Mouse (Mus musculus) left cerebral cortex, postnatal 25 days (tissue): ENCODE data around the gene Pde8b. TPM values are rescaled to one million over a fixed set of nuclear protein-coding genes. Genes with fewer than 3 reads are reported as not detected.

Source experiments
- DNase-seq, 2 experiments: peaks; one replicate each; pipeline ENCODE4 v3.0.0; 2022; ENCODE audit warnings: low spot score in 2 of 2, mixed read lengths in 1 of 2
- intact Hi-C: fragments of 180-260 bp; cut with DNase I; formaldehyde crosslinking; loops from one replicate; pipeline ENCODE4 v1.15.1; 2025
- total RNA-seq, 2 experiments: library from RNA; stranded (reverse); gene quantifications; 2 replicates each; pipeline ENCODE4 v1.2.3; 2021

Gene Pde8b
- total RNA-seq, 2 experiments from 2014 or later: 115 to 148 TPM

DNA sequence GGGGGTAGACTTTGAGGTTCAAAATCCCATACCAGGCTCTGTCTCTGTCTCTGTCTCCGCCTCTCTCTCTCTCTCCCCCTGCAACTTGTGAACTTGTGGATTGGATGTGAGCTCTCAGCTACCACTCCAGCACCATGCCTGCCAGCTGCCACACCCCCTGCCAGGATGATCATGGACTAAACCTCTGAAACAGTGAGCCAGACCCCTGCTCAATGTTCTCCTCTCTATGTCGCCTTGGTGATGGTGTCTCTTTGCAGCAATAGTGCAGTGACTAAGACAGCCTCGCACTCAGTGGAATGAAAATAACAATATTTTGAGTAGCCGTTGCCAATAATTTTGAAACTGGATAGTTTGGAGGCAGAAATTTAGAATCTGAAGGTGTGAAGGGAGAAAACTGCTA, 77.8 kb downstream of the Pde8b start:
- intact Hi-C loops: loop anchor here (5.0 kb wide), 1 partner anchor 150 kb away; the partner anchor contains the start of gene Zbed3
- DNase-seq: no peak

DNA sequence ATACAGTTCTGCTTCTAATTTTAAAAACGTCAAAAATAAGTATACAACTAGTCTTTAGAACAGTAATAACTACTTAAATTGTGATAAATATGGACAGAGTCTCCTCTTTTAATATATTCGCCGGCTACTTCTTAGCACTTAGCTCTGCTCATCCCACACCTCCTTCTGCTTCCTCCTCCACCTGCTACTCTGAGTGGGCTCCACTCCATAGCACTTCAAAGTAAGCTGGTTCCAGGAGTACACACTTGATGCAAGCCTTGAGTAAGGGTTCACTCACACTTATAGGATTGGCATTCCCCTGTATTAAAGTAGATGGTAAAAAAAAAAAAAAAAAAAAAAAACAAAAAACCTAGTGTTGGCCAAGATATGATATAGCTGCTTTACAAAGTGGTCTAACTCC, 89.9 kb downstream of the Pde8b start:
- intact Hi-C loops: no loop called here
- DNase-seq: peak in 1 of 2 experiments; percentile 81

DNA sequence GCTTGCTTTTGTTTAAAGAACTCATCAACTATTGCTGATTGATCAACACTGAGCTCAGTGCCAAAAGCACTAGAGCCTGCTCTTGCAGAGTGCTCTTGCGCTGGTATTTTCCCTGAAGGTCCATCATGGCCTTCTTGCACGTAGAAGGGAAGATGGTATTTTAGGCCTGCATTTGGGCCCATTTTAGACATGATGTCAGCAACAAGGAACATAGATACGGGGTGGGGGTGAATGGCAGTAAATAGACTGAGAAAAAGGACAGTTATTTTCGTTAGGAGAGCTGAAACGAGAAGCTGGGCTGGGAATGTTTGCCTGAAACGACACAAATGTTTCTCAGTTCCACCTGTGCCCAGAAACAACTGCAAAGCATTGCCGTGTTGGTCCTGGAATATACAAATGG, 91.2 kb downstream of the Pde8b start:
- DNase-seq: peak in 1 of 2 experiments; percentile 85
- intact Hi-C loops: loop anchor here (2.0 kb wide), 1 partner anchor 78 kb away; no protein-coding TSS in a partner anchor

DNA sequence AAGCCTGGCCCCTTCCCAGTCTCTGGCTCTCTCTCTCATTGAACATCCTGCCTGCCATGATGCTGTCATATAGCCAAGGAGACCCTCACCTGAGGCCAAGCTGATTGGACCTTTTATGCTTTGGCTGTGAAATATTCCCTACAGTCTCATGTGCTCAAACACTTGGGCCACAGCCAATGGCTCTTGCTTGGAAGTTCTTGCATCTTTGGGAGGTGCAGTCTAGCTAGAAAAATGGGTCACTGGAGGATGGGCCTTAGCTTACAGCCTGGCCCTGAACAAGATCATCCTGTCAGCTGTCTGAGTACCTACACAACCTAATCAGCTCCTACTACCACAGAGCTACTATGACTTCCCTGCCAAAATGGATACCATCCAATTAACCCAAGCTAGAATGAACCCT, 105.4 kb downstream of the Pde8b start:
- intact Hi-C loops: no loop called here
- DNase-seq: peak in 1 of 2 experiments; percentile 32

DNA sequence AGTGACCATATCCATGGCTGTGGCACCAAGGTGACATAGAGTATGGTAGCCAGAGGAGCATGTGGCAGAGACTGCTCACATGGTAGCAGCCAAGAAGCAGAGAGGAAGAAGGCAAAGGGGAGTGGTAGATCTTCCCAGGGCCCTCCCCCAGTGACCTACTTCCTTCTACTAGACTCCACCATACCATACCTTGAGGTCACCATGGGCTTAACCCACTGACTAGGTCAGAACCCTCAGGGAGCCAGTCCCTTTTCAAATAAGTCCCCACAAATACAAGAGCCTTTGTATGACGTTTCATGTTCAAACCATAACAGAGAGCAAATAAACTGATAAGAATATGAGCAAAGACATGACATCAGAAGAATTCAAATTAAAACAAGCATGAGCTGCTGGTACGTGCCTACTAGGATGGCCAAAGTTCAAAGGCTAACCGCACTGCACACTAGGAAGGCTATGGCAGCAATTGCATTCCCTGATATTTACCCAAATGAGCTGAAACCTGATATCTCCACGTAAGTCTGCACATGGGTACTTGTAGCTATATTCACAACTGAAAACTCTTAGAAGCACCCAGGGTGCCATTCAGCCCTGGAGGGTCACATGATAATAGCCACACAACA, 109.6 kb downstream of the Pde8b start:
- DNase-seq: no peak
- intact Hi-C loops: no loop called here

DNA sequence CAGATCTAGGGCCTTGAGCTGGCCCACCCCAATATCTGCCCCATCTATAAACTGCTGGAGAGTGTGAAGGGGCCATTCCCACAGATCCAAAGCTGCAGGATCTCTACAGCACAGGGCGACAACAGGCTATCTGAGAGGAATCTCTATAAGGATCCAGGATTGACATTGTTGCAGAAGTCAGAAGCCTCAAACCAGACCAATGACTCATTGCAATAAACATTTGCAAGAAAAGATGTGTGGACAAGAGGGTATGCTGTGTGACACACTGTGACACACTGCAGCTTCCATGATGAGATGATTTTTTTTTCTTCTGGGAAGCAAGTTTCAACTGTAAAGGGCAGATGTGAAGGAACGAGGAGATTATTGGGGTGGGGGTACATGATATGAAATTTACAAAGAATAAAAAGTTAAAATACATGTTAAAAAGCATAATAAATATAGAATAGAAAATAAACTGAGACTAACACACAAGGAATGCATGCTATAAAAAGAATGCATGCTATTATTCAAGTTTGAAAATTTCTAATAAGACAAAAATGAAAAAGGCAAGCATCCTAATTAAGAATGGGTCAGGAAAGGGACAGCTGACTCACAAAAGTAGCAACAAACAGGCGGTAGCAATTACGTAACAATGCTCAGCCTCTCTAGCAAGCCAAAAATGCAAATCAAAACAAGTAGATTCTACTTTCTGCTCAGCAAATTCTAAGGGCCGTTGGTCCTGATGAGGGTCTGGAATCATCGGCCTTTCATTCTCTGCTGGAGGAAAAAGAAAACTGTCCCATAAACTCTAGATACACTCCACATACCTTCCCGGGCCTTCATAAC, 114.6 kb downstream of the Pde8b start:
- peak in 1 of 2 experiments; percentile 50 for DNase-seq
- intact Hi-C loops: no loop called here

DNA sequence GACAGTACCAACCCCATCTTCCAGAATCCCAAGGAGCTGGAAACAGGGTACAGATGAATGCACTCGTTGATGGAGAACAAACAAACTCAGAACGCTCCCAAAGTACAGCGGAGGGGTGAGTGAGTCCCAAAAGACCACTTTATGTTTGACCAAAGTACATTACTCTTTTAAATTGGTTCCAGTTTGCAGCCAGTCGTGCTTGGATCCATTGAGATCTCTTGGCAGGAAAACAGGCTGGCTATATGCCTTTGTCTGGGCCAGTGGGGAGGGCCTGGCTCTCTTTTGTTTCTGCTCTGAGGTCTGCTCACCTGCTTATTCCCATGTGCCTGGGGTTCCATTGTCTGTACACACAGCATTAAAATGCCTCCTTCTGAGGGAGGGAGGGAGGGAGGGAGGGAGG, 118.3 kb downstream of the Pde8b start:
- no peak for DNase-seq
- intact Hi-C loops: no loop called here

DNA sequence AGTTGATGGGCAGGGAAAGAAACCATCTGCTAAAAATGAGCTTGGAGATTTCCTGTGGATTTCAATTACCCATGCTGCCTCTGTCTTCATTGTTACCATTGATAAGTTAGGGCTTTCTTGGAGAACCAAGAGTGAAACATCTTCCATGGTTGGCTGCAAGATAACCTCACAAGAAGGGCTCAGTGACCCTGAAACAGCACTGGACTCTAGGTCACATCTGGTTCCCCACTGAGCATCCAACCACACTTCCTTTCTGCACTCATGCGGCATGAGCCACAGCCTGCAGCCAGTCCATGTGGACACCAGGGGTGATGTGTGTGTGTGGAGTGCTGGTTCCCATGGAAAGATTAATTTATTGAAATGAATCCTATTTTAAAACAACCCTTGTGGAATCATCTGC, 119.1 kb downstream of the Pde8b start:
- intact Hi-C loops: no loop called here

DNA sequence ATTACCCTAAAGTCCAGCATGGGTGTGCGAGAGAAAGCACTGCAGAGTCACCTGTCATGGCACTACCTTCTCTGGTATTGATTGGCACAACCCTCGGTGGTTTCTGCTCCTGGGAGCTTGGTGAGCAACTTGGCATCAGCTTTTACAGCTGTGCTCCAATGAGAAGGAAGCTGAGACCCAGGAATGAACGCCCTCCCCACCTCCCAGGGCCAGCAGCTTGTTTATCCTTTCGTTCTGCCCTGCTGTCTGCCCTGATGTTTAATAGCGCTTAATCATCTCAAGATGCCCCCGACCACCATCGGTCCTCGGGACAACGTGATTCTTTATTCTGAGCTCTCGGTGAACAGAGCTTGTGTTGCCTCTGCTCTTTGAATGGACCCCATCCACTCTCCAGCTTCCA, 122.8 kb downstream of the Pde8b start:
- DNase-seq: no peak
- intact Hi-C loops: no loop called here

More for the DNA sequence above, 119.1 kb downstream of the Pde8b start:
- no peak for DNase-seq

DNA sequence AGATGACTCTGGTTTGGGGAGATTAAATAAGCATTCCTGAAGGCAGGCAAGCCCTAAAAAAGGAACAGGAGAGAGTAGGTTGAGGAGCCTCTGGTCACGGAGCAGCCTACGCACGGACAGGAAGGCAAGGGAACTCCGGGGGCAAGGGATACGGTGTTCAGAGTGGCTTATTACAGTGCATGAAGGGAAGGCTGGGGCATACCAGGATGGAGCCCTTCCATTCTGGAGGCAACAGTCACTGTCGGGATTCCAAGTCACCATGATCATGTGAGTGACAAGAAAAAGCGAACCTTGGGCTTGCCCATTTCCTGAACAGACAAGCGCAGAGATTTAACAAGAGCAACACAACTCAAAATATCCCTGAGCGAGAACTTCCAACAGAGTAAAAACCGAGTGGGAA, 123.3 kb downstream of the Pde8b start:
- peak in 1 of 2 experiments; percentile 78 for DNase-seq
- intact Hi-C loops: no loop called here

DNA sequence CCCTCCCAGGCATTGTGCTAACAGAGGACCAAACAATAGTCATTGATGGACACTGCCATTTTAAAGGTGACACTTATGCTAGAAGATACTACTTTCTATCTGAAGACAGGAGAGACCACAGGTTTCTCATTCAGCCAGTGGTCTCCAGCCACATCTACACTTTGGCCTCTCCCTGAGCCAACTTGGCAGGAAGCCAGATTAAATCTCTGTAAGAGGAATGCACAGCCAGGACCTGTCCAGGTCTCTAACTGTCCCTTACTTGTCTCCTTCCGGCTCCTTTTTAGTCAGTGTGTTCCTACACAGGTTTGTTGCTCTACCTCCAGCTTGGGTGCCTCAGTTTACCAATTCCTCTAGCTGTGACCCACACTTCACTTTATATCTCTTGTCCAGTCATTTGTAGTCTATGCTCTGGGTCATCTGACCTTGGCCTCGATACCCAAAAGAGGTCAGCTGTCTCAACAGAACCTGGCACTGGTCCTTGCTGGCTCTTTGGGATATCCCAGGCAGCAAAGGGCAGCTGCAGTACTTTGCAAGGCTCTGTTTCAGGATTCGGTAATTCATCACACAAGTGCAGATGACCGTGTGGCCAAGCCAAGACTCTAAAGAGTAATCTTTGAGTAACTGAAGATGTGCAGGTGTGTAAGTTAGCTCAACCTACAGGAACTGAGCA, 124.5 kb downstream of the Pde8b start:
- intact Hi-C loops: no loop called here
- DNase-seq: no peak

DNA sequence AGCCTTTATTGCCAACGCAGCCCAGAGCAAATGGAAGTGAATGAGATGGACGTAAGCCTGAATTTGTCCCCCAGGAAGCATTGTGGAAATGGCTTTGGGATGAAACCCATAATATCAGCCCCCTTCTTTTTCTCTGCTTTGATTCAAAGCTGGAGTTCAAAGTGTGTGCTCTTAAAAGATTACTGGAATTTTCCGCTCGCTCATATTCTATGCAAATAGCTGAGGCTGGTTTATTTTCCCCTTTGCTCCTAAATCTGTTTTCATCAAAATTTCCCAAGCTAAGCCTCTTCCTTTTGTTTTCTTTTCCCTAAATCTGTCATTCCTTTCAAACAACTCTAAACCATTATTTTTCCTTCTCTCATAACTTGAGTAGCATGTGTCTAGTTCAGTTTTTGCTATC, 129.6 kb downstream of the Pde8b start:
- intact Hi-C loops: no loop called here
- DNase-seq: no peak

DNA sequence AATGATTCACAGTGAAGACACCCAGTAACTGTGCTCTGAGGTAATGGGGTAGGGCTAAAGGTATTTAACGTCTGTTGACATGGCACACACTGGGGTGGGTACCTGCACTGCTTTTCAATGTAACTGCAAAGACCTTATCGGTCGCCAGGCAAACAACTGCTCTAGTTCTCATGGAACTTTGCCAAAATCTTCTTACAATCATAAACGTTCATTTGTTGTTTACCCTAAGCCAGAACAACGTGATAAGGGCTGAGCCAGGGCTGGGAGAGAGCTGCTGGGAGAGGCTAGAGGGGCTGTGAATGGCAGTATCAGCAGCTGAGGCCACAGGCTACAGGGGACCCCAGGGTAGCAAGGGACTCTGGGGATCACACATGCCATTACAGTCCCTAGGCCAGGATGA, 136.4 kb downstream of the Pde8b start:
- intact Hi-C loops: no loop called here
- no peak for DNase-seq

DNA sequence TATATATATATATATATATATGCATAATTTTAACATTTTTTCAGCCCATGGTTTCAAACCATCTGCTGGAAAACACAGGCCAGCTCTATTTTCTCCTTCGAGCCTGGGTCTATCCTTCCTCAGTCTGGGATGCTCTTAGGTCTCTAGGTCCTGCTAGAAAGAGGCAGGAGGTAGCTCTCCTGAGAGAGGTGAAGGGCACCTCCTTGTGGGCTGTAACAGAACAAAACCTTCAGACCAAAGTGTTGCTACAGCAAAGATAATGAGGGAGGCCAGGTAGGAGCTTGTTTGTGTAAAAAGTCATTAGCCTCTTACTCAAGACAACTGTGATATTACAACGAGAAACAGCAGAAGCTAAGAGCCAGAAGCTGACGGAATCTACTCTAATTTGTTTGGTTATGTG, 140.6 kb downstream of the Pde8b start:
- intact Hi-C loops: no loop called here
- DNase-seq: no peak

DNA sequence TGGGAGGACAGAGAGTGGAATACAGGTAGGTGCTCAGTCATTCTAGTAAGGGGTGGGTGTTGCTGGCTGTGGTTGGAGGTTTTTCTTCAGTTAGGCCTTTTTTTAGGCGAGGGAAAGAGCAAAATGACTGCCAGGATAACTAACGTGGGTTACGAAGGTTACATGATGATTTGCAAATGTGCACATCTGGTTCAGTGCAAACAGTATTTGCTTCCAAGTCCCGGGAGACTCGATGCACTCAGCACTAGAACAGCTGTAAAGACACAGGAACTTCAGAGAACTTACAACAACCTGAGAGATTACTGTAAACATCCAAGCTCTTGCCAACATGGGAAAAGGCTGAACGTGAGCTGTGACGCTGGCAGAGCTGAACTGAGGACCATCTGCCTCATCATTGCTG, 142.1 kb downstream of the Pde8b start:
- intact Hi-C loops: no loop called here
- peak in 1 of 2 experiments; percentile 41 for DNase-seq

DNA sequence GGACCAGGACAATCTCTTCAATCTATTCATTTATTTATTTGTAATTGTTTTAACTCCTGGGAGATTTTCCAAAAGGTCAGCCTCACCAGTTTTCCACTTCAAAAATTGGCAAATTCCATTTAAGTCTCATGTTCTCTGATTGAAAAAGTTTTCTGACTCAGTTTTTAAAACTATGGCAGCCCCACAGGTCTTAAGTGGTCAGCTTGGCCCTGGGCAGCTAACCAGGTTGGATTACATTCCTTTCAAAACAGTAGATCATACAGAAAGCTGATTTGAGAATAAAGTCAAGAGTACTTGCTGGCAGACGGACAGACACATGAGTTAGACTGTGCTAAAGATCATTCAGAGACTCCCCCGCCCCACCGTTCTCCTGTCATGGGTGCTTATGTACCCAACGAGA, 145.3 kb downstream of the Pde8b start:
- no peak for DNase-seq
- intact Hi-C loops: no loop called here

DNA sequence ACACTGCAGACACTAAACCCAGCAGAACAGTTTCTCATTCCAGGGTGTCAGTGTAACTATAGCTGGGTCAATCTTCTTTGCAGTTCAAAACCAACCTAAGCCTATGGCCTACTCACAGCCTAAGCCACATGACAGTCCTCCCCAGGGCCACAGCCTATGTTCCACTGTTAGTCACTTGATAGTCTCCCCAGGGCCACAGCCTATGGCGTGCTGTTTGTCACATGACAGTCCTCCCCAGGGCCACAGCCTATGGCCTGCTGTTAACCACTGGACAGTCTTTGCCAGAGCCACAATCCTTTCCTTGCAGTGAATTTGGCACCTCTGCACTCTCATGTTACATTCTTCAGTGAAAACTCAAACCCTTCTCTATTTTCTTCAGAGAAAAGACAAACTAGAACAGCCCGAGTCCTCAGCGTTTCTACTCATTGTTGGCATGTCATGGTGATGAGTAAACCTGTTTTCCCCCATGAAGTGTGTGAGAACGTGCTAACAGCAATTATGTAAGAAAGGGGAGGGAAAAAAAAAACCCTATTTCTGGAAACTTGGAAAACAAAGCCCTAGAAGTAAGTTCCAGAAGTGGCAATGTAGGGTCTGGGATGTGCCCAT, 147.0 kb downstream of the Pde8b start:
- DNase-seq: peak in 1 of 2 experiments; percentile 63
- intact Hi-C loops: no loop called here

DNA sequence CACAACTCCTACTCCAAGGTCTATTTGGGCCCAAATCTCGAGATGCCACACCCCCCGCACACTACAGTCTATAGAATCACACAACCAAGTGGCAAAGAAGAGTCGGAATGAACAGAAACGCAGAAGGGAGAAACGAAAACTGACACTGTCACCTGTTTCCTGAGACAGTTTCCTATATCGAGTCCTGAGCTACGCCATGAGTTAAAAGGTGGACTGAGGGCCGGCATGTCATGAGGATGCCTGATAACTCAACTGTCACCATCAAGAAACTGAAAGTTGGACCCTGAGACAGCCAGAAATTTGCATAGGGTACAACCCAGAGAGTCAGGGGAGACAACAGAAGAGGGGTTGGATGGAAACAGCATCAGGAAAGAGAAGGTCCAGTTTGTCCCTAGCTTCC, 148.8 kb downstream of the Pde8b start:
- no peak for DNase-seq
- intact Hi-C loops: no loop called here

DNA sequence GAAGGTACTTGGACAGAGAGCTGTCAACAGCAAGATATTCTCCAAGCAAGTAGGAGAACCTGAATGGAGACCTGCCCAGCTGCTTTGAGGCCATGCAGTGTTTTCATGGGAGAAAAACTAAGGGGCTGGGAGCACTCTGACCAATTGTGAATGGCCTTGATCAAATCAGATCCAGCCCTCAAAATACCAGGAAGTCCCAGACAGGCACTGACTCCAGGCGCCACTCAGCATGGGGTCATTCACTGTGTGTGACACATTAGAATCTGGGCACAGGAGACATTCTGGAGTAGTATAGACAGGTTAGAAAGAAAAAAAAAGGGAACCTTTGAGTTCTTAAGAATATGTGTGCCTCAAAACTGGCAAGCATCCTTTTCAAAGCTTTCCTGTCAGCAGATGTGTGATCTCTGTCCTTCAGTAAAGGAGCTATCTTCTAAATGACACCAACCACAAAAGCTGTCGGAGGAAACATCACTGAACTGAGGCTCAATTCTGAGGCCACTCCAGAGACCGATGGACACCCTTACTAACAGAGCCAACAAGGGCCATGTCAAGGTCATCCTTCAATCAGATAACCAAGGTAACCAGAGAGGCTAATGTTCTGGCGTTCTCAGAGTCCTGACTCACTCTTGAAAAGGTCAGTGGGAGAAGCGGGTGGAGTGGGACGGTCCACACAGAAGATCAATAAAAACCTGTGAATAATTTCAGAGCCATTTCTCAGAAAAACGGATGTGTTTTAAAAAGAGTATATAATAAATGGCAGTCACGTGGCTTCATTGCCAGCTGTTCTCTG, 151.0 kb downstream of the Pde8b start:
- intact Hi-C loops: no loop called here
- no peak for DNase-seq
